Mouse (Mus musculus): ENCODE results near the gene Olfr1278.
"Not testable (repeated sequence)": the region's sequence is repeated elsewhere in the genome, so short reads cannot be mapped to it uniquely, and the experiment has no call there.

Olfr1278 gene

GRCm38 (mm10) chr2:111289836-111290235 is at the start of gene Olfr1278:
Olfr1278 (plus strand) TSS chr2:111290136.
- DNase-seq: no peak

GRCm38 (mm10) chr2:111254216-111254615 is 35.7 kb upstream of the Olfr1278 start, which contains the start of gene Olfr1276:
Olfr1276 (plus strand) TSS chr2:111254516.
- DNase-seq: no peak

- no peak for DNase-seq
These were observed 15.9 kb upstream of the Olfr1278 start, which contains the start of gene Olfr1277 for GRCm38 (mm10) chr2:111274006-111274405. Olfr1277 (minus strand) TSS chr2:111274106.

- DNase-seq: no peak
These were observed 8.6 kb downstream of the Olfr1278 start for GRCm38 (mm10) chr2:111298541-111298940.

GRCm38 (mm10) chr2:111300374-111300773 is 10.4 kb downstream of the Olfr1278 start, which contains the start of gene Olfr1279:
Olfr1279 (plus strand) TSS chr2:111300635.
- DNase-seq: no peak

GRCm38 (mm10) chr2:111313717-111314116 is 23.8 kb downstream of the Olfr1278 start, which contains the start of gene Olfr1280:
Olfr1280 (plus strand) TSS chr2:111314017.
- no peak for DNase-seq

GRCm38 (mm10) chr2:111326220-111326619 is 36.3 kb downstream of the Olfr1278 start, which contains the start of gene Olfr1281:
Olfr1281 (plus strand) TSS chr2:111326520.
- DNase-seq: no peak

GRCm38 (mm10) chr2:111333721-111334120 is 43.8 kb downstream of the Olfr1278 start:
- DNase-seq: not testable (repeated sequence)

- DNase-seq: no peak
These were observed 46.0 kb downstream of the Olfr1278 start, which contains the start of gene Olfr1282 for GRCm38 (mm10) chr2:111335976-111336375. Olfr1282 (minus strand) TSS chr2:111336076.
